Mouse (Mus musculus) intestine, embryonic 15.5 days (tissue): ENCODE data around the gene Enpp6. TPM values are rescaled to one million over a fixed set of nuclear protein-coding genes. Genes with fewer than 3 reads are reported as not detected.
A peak's percentile ranks its signal among the peaks of the same experiment; 100 is the strongest.

ENCODE experiments used
- ATAC-seq: fragments of 200-750 bp; cut with Nextera tagmentation; 2 replicates; pipeline ENCODE4 v1.8.0; 2017; ENCODE audit warnings: moderate TSS enrichment, moderate library complexity
- H3K27ac ChIP-seq: fragments of 300-500 bp; sonication (generic); 2 replicates; pipeline ENCODE4 v1.5.1; 2015; ENCODE audit warnings: mild to moderate bottlenecking, inconsistent platforms
- H3K27me3 ChIP-seq: fragments of 300-500 bp; sonication (generic); replicated peaks from 2 replicates; pipeline ENCODE4 v1.6.1; 2015; ENCODE audit warnings: inconsistent platforms
- H3K36me3 ChIP-seq: fragments of 300-500 bp; sonication (generic); 2 replicates; pipeline ENCODE4 v1.6.1; 2015; ENCODE audit warnings: inconsistent platforms
- H3K4me1 ChIP-seq: fragments of 300-500 bp; sonication (generic); replicated peaks from 2 replicates; pipeline ENCODE4 v1.6.1; 2015; ENCODE audit warnings: inconsistent platforms
- H3K4me2 ChIP-seq: fragments of 300-500 bp; sonication (generic); replicated peaks from 2 replicates; pipeline ENCODE4 v1.6.1; 2015; ENCODE audit warnings: mild to moderate bottlenecking, inconsistent platforms
- H3K4me3 ChIP-seq: fragments of 300-500 bp; sonication (generic); replicated peaks from 2 replicates; pipeline ENCODE4 v1.5.1; 2015; ENCODE audit warnings: inconsistent platforms
- H3K9ac ChIP-seq: fragments of 300-500 bp; sonication (generic); 2 replicates; pipeline ENCODE4 v1.6.1; 2015; ENCODE audit warnings: inconsistent platforms
- H3K9me3 ChIP-seq: fragments of 300-500 bp; sonication (generic); 2 replicates; pipeline ENCODE4 v1.6.1; 2016; ENCODE audit warnings: inconsistent platforms
- WGBS: fragments of 180-500 bp; shearing (Covaris S2); methylation state at CpG from one replicate; pipeline ENCODE4 v1.1.7; 2015; 5-methylcytosine and 5-hydroxymethylcytosine counted together
- polyA plus RNA-seq: library from polyadenylated mRNA; unstranded; fragments of >200 nt; fragmentation: Nextera tagmentation; extraction: Ambion mirVana; gene quantifications from 2 replicates; pipeline ENCODE4 v1.2.1, GENCODE M21; 2015

Enpp6 gene
- polyA plus RNA-seq, 1 experiment from 2014 or later, result 0.16 TPM

DNA sequence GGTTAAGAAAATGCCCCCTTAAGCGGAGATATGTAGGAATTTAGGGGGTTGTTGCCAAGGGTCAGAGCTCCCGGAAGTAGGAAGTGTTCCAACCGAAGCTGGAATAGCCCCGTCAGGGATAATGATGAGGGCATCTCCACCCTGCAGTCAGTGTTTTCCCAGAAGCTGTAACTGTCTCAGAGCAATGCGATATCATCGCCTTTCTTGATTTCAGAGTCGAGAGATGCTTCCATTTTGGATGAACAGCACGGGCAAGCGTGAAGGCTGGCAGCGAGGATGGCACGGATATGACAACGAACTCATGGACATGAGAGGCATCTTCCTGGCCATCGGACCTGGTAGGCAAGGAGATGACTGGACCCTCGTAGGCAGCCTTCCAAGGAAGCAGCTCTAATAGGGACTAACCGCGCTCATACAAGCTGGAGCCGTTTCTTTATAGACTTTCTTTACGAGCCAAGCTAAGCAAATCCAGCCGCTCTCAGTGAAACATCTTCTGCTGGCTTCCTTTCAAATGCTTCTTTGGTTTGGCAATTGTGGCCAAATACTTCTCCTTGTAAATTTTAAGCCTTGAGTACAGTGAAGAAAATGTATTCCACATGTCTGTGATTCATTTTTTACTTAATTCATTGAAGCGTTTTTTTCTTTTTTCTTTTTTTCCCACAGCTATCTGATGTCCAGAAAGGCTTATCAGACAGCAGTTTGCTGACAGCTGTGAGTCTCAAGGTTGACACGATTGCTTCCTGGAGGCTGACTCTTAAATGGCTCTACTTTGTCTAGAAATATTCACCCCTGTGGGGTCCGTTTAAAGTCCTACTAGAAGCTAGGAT lies 95.7 kb downstream of the Enpp6 start:
- H3K4me3 ChIP-seq, result no peak overlapping the region
- no peaks in the 10 kb centered on the region for H3K36me3 ChIP-seq
- no peaks in the 10 kb centered on the region for H3K4me1 ChIP-seq
- 0 out of 2 replicates have a peak overlapping the region, but pooled peaks have one; percentile 7 for H3K27ac ChIP-seq
- H3K9me3 ChIP-seq, result no peaks in the 10 kb centered on the region
- 62% methylated on average over 22 of the region's 22 CpGs for WGBS
- H3K27me3 ChIP-seq, result no peaks in the 10 kb centered on the region
- H3K4me2 ChIP-seq, result no peak overlapping the region
- no peak for ATAC-seq
- H3K9ac ChIP-seq, result no peak overlapping the region

DNA sequence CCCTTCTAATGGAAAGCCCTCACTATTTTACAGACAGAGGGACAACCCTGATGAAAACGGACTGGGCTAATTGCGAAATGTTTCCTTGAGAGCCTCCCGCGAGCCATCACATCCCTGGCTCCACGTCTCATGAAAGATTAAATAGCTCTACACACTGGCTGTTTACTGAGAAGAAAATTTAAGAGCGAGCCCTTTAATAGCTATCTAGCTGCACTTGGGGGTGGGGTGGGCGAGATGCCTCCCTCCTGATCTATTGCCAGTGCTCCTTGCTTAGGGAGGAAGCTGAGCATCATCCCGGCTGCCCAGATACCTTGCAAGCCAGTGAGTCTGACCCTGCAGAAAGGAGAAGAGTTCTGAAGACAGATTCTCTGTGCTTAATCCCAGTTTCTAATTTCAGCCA lies 103.3 kb downstream of the Enpp6 start:
- Histone ChIP-seq H3K4me1 (no peaks in the 10 kb centered on the region), H3K9ac (no peak overlapping the region), H3K36me3 (no peaks in the 10 kb centered on the region), H3K4me3 (no peak overlapping the region), H3K4me2 (no peak overlapping the region), H3K27ac (no peak overlapping the region), H3K9me3 (no peaks in the 10 kb centered on the region), H3K27me3 (no peaks in the 10 kb centered on the region)
- 40% methylated on average over 8 of the region's 8 CpGs for WGBS
- ATAC-seq, result no peak

DNA sequence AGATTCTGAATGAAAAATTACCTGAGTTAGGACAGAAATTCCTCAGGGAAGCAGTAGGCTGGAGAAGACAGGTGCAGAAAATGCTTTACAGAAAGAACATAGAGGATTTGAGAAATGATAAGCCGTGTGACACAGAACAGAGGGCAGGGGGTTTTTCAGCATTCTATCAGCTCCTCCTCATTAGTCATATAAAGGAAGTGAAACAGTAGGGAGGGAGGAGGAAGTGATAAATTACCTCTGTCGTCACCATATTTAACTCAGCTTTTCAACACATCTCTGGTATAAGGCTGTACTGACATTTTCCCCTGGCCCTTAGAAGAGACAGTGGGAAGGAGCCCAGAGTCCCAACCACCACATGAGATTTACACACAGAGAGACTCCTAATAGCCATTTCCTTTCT lies 118.9 kb downstream of the Enpp6 start:
- H3K4me1 ChIP-seq, result no peaks in the 10 kb centered on the region
- no peak overlapping the region for H3K4me2 ChIP-seq
- no peak overlapping the region for H3K9ac ChIP-seq
- ATAC-seq, result no peak
- H3K4me3 ChIP-seq, result no peak overlapping the region
- no peaks in the 10 kb centered on the region for H3K36me3 ChIP-seq
- no peaks in the 10 kb centered on the region for H3K27me3 ChIP-seq
- H3K27ac ChIP-seq, result no peak overlapping the region
- no peaks in the 10 kb centered on the region for H3K9me3 ChIP-seq
- 52% methylated on average over 2 of the region's 2 CpGs for WGBS

DNA sequence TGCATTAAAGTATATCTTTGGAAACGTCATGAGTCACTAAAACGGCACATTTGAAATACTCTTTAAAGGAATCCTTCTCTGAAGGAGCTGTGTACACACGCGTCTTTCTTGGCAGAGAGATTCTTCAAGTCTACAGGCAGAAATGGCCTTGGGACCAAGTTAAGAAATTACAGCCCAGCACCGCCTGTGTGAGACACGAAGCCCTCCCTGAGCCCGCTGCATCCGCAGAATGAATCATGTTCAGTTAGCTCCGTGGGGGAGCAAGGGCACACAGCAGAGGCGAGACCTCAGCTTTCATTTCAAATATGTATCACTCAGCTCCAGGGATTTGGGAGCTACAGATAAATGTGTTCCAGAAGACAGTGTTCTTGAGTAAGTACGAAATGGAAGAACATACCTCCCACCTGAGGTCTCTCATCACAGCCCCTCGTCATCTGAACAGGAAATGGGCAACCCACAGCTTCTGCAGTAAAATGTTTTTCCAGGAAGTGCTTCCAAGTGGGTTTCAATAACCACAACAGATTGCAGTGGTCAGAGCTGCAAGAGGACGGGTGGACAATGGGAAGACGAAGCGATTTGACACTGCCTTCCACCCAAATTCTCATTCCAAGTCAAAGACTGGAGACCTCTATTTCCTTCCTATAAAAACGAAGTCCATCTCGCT lies 127.6 kb downstream of the Enpp6 start:
- no peak for ATAC-seq
- Histone ChIP-seq H3K4me2 (no peak overlapping the region), H3K36me3 (no peaks in the 10 kb centered on the region), H3K9ac (no peak overlapping the region), H3K27me3 (no peaks in the 10 kb centered on the region), H3K27ac (no peak overlapping the region), H3K4me3 (no peak overlapping the region), H3K9me3 (no peaks in the 10 kb centered on the region; the same call in 1 of the 2 replicates), H3K4me1 (no peaks in the 10 kb centered on the region)
- 74% methylated on average over 17 of the region's 17 CpGs for WGBS

DNA sequence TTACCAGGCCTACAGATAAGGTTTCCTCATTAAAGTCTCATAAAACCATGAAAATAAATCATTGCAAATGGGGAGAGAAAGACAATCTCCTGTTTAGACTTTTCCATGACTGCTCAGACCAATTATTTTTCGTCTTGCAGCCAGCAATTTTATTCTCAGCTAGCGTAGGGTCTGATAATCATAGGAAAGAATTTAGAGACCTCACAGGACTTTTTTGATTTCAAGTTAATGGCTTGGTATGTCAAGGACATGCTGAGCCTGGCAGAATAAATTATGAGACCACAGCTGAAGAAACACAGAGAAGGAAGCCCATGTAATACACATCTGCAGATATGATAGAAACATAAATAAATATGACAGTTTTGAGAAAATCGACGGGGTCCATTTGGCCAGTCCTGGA lies 130.6 kb downstream of the Enpp6 start:
- no peak for ATAC-seq
- no peak overlapping the region for H3K4me2 ChIP-seq
- 52% methylated on average over 4 of the region's 4 CpGs for WGBS

DNA sequence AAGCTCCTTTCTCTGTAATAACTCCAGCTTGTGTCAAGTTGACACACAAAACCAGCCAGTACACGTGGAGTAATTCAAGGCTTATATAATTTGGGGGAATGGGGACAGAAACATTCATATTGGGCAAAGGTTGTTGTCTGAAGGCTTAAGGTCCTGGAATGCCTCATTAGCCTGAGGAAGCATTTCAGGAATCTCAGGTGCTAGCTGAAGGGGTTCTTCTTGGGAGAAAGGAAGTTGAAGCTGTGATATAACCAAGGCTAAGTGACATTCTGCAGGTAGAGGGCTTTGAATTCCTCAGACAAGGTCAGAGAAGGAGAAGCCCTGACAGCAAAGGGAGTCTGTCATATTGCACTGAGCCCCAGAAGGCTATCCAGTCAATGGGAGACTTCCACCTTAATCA lies 133.2 kb downstream of the Enpp6 start:
- Histone ChIP-seq H3K27me3 (no peaks in the 10 kb centered on the region), H3K4me2 (no peak overlapping the region), H3K4me3 (no peak overlapping the region), H3K27ac (no peak overlapping the region), H3K4me1 (no peaks in the 10 kb centered on the region), H3K36me3 (no peaks in the 10 kb centered on the region), H3K9me3 (no peaks in the 10 kb centered on the region), H3K9ac (no peak overlapping the region)
- ATAC-seq, result no peak
- WGBS, result 62% methylated on average over 1 of the region's 1 CpGs

More for the DNA sequence above, 130.6 kb downstream of the Enpp6 start:
- no peaks in the 10 kb centered on the region for H3K4me1 ChIP-seq
- H3K9me3 ChIP-seq, result no peaks in the 10 kb centered on the region; the same call in 1 of the 2 replicates
- H3K27ac ChIP-seq, result no peak overlapping the region
- H3K27me3 ChIP-seq, result no peaks in the 10 kb centered on the region
- no peak overlapping the region for H3K9ac ChIP-seq
- H3K36me3 ChIP-seq, result no peaks in the 10 kb centered on the region
- H3K4me3 ChIP-seq, result no peak overlapping the region

DNA sequence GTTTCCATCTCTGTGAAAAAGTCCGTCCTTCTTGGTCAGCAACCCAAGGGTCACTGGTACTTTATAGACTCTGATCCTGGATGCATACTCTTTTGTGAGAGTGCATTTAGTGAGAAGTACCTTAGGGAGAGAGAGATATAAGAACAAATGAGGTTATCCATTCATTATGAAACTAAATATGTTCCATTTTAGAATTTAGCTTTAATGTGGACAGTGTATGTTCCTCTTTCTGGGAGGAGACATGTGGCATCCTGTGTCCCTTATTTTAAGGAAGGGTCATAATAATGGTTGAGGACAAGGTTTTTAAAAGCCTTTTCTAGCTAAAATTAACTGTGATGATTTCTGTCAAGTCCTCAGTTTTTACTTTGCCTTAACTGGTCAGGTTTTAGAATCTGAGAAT lies 142.2 kb downstream of the Enpp6 start:
- ATAC-seq, result no peak
- Histone ChIP-seq H3K9me3 (no peaks in the 10 kb centered on the region), H3K9ac (no peak overlapping the region), H3K27me3 (no peaks in the 10 kb centered on the region), H3K27ac (no peak overlapping the region), H3K4me2 (no peak overlapping the region), H3K4me3 (no peak overlapping the region), H3K36me3 (no peaks in the 10 kb centered on the region), H3K4me1 (no peaks in the 10 kb centered on the region)
- 92% methylated on average over 1 of the region's 1 CpGs for WGBS

DNA sequence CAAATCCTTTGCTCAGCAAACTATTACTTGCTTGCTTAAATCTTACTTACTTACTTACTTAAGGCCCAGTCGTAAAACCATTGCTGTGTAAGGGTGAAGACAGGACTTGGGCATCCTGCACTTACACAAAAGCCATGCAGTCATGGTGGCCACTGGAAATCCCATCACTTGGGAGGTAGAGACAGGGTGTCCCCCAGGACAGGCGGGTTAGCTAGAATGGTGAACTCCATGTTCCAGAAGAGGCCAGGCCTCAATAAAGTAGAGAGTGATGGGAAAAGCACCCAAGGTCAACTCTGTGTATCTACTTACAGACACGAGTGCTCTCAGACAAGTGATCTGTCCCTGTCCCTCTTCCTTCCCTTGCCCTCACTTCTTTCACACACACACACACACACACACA lies 146.7 kb downstream of the Enpp6 start:
- H3K4me1 ChIP-seq, result no peaks in the 10 kb centered on the region
- 81% methylated on average over 3 of the region's 3 CpGs for WGBS
- H3K4me2 ChIP-seq, result no peak overlapping the region
- no peak overlapping the region for H3K27ac ChIP-seq
- H3K27me3 ChIP-seq, result no peaks in the 10 kb centered on the region
- H3K9ac ChIP-seq, result no peak overlapping the region
- no peaks in the 10 kb centered on the region for H3K36me3 ChIP-seq
- no peaks in the 10 kb centered on the region for H3K9me3 ChIP-seq
- H3K4me3 ChIP-seq, result no peak overlapping the region
- ATAC-seq, result no peak

DNA sequence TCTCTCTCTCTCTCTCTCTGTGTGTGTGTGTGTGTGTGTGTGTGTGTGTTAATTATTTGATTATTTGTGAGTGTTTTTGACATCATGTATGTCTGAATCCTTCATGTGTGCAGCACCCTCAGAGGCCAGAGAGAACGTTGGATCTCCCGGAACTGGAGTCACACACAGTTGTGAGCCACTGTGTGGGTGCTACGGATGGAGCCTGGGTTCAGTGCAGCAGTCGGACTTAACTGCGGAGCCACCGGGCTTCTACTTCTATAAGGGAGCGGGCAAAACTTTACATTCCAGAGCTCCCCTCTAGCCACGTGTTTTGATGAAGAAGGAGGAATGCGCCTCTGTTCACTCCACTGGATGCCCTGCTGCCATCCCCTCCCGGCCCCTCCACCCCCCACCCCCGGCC lies 148.0 kb downstream of the Enpp6 start:
- Histone ChIP-seq H3K4me1 (no peaks in the 10 kb centered on the region), H3K27me3 (no peaks in the 10 kb centered on the region), H3K4me3 (no peak overlapping the region), H3K4me2 (no peak overlapping the region), H3K9me3 (no peaks in the 10 kb centered on the region), H3K9ac (no peak overlapping the region), H3K36me3 (no peaks in the 10 kb centered on the region), H3K27ac (no peak overlapping the region)
- 41% methylated on average over 11 of the region's 11 CpGs for WGBS
- ATAC-seq, result no peak

DNA sequence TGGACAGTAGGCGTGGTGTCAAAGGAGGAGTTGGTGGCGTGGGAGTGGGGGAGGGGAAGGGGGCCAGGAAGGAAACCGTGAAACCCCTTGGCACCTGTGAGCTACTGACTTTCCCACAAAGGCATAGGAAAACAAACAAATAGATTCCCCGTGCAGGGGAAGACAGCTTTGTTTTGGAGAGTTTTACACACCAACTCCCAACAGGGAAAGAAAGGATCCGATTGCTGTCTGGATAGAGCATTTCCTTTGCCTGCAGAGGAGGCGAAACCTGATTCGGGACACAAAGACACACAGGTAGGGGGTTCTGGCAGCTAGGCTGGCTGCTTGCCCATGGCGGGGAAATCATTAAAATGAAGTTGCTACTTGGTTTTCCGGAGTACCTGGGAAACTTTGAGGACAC lies 148.9 kb downstream of the Enpp6 start:
- 12% methylated on average over 9 of the region's 9 CpGs for WGBS
- no peak overlapping the region for H3K9ac ChIP-seq

DNA sequence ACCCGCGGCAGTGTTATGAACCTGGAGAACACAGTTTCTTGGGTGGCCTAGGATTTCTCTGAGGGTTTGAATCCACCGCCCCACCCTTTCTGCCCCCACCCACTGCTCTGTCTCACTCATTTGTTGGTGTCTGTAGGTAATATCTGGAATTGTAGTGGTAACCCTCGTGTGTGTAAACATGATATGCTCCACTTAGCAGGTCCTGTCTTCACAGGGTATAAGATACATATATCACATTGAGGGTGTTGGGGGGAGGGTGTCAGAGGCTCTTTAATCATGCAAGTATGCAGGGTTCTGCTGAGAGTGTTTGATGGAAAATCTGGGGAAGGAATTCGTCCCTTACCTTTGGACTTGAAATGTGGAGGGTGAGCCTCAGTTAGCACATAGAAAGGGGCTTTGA lies 149.4 kb downstream of the Enpp6 start:
- no peak for ATAC-seq

More for the DNA sequence above, 148.9 kb downstream of the Enpp6 start:
- Histone ChIP-seq H3K4me3 (peak overlapping the region; percentile 10; the same call in 1 of the 2 replicates), H3K27ac (no peak overlapping the region), H3K4me2 (peak overlapping the region; percentile 53), H3K36me3 (no peaks in the 10 kb centered on the region), H3K9me3 (no peaks in the 10 kb centered on the region), H3K27me3 (no peaks in the 10 kb centered on the region), H3K4me1 (no peaks in the 10 kb centered on the region)
- no peak for ATAC-seq

DNA sequence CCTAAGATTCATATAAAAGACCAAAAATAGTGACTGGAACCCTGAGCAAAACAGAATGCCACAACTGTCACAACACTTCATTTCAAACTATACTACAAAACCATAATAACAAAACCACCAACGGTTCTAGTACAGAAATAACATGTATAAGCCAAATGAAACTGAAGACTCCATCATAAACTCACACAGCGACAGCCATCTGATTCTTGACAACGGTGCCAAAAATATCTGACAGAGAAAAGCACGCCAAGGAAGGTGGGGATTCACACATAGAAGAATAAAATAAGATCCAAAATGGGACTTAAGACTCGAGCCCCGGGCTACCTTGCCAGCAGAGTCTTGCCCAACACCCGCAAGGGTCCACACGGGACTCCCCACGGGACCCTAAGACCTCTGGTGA lies 158.6 kb downstream of the Enpp6 start:
- no peak overlapping the region for H3K4me2 ChIP-seq
- no peak overlapping the region for H3K4me3 ChIP-seq
- no peak overlapping the region for H3K9ac ChIP-seq
- ATAC-seq, result no peak
- WGBS, result 92% methylated on average over 9 of the region's 9 CpGs
- H3K9me3 ChIP-seq, result no peaks in the 10 kb centered on the region
- no peak overlapping the region for H3K27ac ChIP-seq
- H3K36me3 ChIP-seq, result no peaks in the 10 kb centered on the region
- no peaks in the 10 kb centered on the region for H3K27me3 ChIP-seq
- H3K4me1 ChIP-seq, result no peaks in the 10 kb centered on the region

More for the DNA sequence above, 149.4 kb downstream of the Enpp6 start:
- Histone ChIP-seq H3K9ac (no peak overlapping the region), H3K27me3 (no peaks in the 10 kb centered on the region), H3K36me3 (no peaks in the 10 kb centered on the region), H3K9me3 (no peaks in the 10 kb centered on the region), H3K4me2 (peak overlapping the region; percentile 53), H3K4me1 (no peaks in the 10 kb centered on the region), H3K27ac (no peak overlapping the region), H3K4me3 (peak overlapping the region; percentile 10; the same call in 1 of the 2 replicates)
- WGBS, result 35% methylated on average over 5 of the region's 5 CpGs
